Comparison of ENCODE assay signal across 9 mouse cellular contexts in the genomic region with DNA sequence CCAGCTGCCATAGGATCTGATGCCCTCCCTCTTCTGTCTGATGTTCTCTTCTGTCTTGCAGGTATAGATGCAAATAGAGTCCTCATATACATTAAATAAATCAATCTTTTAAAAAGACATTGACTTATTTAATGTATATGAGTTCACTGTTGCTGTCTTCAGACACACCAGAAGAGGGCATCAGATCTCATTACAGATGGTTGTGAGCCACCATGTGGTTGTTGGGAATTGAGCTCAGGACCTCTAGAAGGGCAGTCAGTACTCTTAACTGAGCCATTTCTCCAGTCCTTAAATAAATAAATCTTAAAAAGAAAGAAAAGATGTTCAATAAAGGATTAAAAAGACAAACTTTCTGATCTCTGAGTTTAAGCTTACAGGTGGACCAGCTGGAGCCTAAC. TPM values are rescaled to one million over a fixed set of nuclear protein-coding genes. Genes with fewer than 3 reads are reported as not detected.
DNase-seq lines count a peak whose midpoint lies in the region; ATAC-seq and TF ChIP-seq lines count a peak whose summit lies in the region.
"Had no signal": no experiment of that assay in that cellular context is flagged by ENCODE, and none has a peak within 500 bp of the region (broad histone marks: within the 10 kb centered on the region; RNA-seq: fewer than 3 reads in every experiment).

No protein-coding gene starts in this region.

- peak overlapping the region; percentile 94 for H3K27ac ChIP-seq in heart, embryonic 13.5 days (replicated peaks)
- H3K27ac ChIP-seq in ES-E14 (ENCODE audit: insufficient read depth, low read depth, low read length, poor library complexity, severe bottlenecking), result no peak overlapping the region
- H3K27ac ChIP-seq in hindbrain, embryonic 12.5 days, result peak overlapping the region; percentile 89; the same call in 1 of the 2 replicates
- no peak overlapping the region for H3K27ac ChIP-seq in midbrain, embryonic 11.5 days (ENCODE audit: low read depth, low read length)

- no peak for ATAC-seq in heart, embryonic 13.5 days (ENCODE audit: extremely low read depth, insufficient number of reproducible peaks, low FRiP score, low TSS enrichment)
- no peak for ATAC-seq in hindbrain, embryonic 12.5 days (ENCODE audit: low FRiP score)
- ATAC-seq in midbrain, embryonic 11.5 days (ENCODE audit: low FRiP score), result no peak

- H3K4me2 ChIP-seq in heart, embryonic 13.5 days, result peak overlapping the region; percentile 90
- H3K4me2 ChIP-seq in hindbrain, embryonic 12.5 days (replicated peaks), result peak overlapping the region; percentile 78
- peak overlapping the region; percentile 49 for H3K4me2 ChIP-seq in midbrain, embryonic 11.5 days

- no peaks in the 10 kb centered on the region for H3K27me3 ChIP-seq in heart, embryonic 13.5 days (replicated peaks)
- H3K27me3 ChIP-seq in hindbrain, embryonic 12.5 days, result no peaks in the 10 kb centered on the region
- H3K27me3 ChIP-seq in midbrain, embryonic 11.5 days (ENCODE audit: control insufficient read depth, insufficient read depth, low read length), result no peaks in the 10 kb centered on the region

- in situ Hi-C loops in ES-E14 (cut with MboI; ENCODE audit: low sequenced_read_pairs in 2 of 2, unreplicated experiment in 2 of 2), result loop anchor here in 1 of 2 experiments (25.0 kb wide), 1 partner anchor 472 kb away; a partner anchor contains a TSS

- peaks cover 42% of the 10 kb centered on the region for H3K4me1 ChIP-seq in heart, embryonic 13.5 days
- H3K4me1 ChIP-seq in ES-E14 (ENCODE audit: control insufficient read depth in 2 of 2, insufficient read depth in 2 of 2, low read length in 2 of 2, poor library complexity in 1 of 2), result peaks cover 0 to 5% of the 10 kb centered on the region in 2 experiments; a peak in 1 of 4 replicates
- H3K4me1 ChIP-seq in hindbrain, embryonic 12.5 days, result peaks cover 32% of the 10 kb centered on the region
- peaks cover 19% of the 10 kb centered on the region for H3K4me1 ChIP-seq in midbrain, embryonic 11.5 days (ENCODE audit: control insufficient read depth, insufficient read depth, low read length)

- H3K9ac ChIP-seq in heart, embryonic 13.5 days, result peak overlapping the region; percentile 94
- peak overlapping the region; percentile 89; the same call in 1 of the 2 replicates for H3K9ac ChIP-seq in ES-E14 (ENCODE audit: insufficient read depth, low read depth, low read length, poor library complexity, severe bottlenecking)
- peak overlapping the region; percentile 87 for H3K9ac ChIP-seq in hindbrain, embryonic 12.5 days
- H3K9ac ChIP-seq in midbrain, embryonic 11.5 days (ENCODE audit: low read length), result peak overlapping the region; percentile 80; the same call in 1 of the 2 replicates

- no peaks in the 10 kb centered on the region for H3K9me3 ChIP-seq in heart, embryonic 13.5 days
- H3K9me3 ChIP-seq in ES-E14 (ENCODE audit: control insufficient read depth, insufficient read depth, low read depth, low read length), result no peaks in the 10 kb centered on the region
- H3K9me3 ChIP-seq in hindbrain, embryonic 12.5 days (replicated peaks), result no peaks in the 10 kb centered on the region
- no peaks in the 10 kb centered on the region for H3K9me3 ChIP-seq in midbrain, embryonic 11.5 days (ENCODE audit: control insufficient read depth, low read length)

- no peak for DNase-seq in heart, postnatal 36 days
- no peak for DNase-seq in ES-E14 (ENCODE audit: low read depth, low spot score)
- no peak for DNase-seq in midbrain, embryonic 11.5 days (ENCODE audit: low spot score, missing footprints)
- no peak for DNase-seq in right cerebral cortex, postnatal 36 days (ENCODE audit: low spot score in 2 of 2)
- DNase-seq in urinary bladder, postnatal 4 days (ENCODE audit: low spot score in 2 of 2), result no peak
- no peak for DNase-seq in cerebellum, postnatal 36 days
- DNase-seq: left cerebral cortex, postnatal 4 days had no signal

- intact Hi-C loops in heart, postnatal 36 days (cut with DNase I), result loop anchor here (10.0 kb wide), 1 partner anchor 535 kb away; a partner anchor contains a TSS

- peak overlapping the region; percentile 96 for H3K4me3 ChIP-seq in heart, embryonic 13.5 days
- peak overlapping the region; percentile 67 to 85 for H3K4me3 ChIP-seq in ES-E14 (ENCODE audit: insufficient read depth in 1 of 2, low read depth in 1 of 2, low read length in 2 of 2, poor library complexity in 1 of 2, severe bottlenecking in 1 of 2)
- H3K4me3 ChIP-seq in hindbrain, embryonic 12.5 days, result peak overlapping the region; percentile 90
- peak overlapping the region; percentile 76 for H3K4me3 ChIP-seq in midbrain, embryonic 11.5 days (ENCODE audit: low read depth, low read length)

- H3K36me3 ChIP-seq in heart, embryonic 13.5 days, result peaks cover 73% of the 10 kb centered on the region
- peaks cover 61% of the 10 kb centered on the region for H3K36me3 ChIP-seq in ES-E14 (ENCODE audit: control insufficient read depth, insufficient read depth, low read length, poor library complexity, severe bottlenecking)
- H3K36me3 ChIP-seq in hindbrain, embryonic 12.5 days, result peaks cover 62% of the 10 kb centered on the region
- H3K36me3 ChIP-seq in midbrain, embryonic 11.5 days (ENCODE audit: control insufficient read depth, insufficient read depth, low read length), result peaks cover 31% of the 10 kb centered on the region

TF ChIP-seq in ES-E14, 5 proteins besides CTCF, POLR2A, EP300 and RAD21:
- TF ChIP-seq ZNF384 (IDR thresholded peaks at IDR 0.05; ENCODE audit: low read depth, low read length) (no peak), MAFK (IDR thresholded peaks at IDR 0.05; ENCODE audit: insufficient read depth, low read depth, low read length) (no peak), HCFC1 (IDR thresholded peaks at IDR 0.05; ENCODE audit: borderline replicate concordance, insufficient read depth, low read length) (no peak), CHD2 (IDR thresholded peaks at IDR 0.05; ENCODE audit: low read depth, low read length) (no peak), ZC3H11A (IDR thresholded peaks at IDR 0.05; ENCODE audit: borderline replicate concordance, low read depth, low read length) (no peak)

RNA-seq across cellular contexts. Expression of a gene that starts 1.1 kb away (rescaled TPM):
- polyA plus RNA-seq in heart, embryonic 13.5 days (2015; fragmentation: Nextera tagmentation; extraction: Ambion mirVana), result 37.8 and 41.2 TPM in 2 replicates
- 10 to 100 TPM; 22.3 to 27.1 TPM for total RNA-seq in heart, postnatal 36 days (2021)
- total RNA-seq in ES-E14 (2012; rRNA removed), result 31.5 and 38.8 TPM in 2 replicates
- polyA plus RNA-seq in hindbrain, embryonic 12.5 days (2016; fragmentation: Nextera tagmentation; extraction: Ambion mirVana), result 107 and 116 TPM in 2 replicates
- polyA plus RNA-seq in midbrain, embryonic 11.5 days (2014; fragmentation: Nextera tagmentation; extraction: Ambion mirVana), result 96.5 and 99.5 TPM in 2 replicates

RNA-seq across cellular contexts. Expression of a gene that starts 1.2 kb away (rescaled TPM):
- 364 and 394 TPM in 2 replicates for polyA plus RNA-seq in heart, embryonic 13.5 days (2015; fragmentation: Nextera tagmentation; extraction: Ambion mirVana)
- total RNA-seq in heart, postnatal 36 days (2021), result 100 to 1,000 TPM; 275 to 289 TPM
- total RNA-seq in ES-E14 (2012; rRNA removed), result 2,695 and 3,070 TPM in 2 replicates
- 461 and 470 TPM in 2 replicates for polyA plus RNA-seq in hindbrain, embryonic 12.5 days (2016; fragmentation: Nextera tagmentation; extraction: Ambion mirVana)
- 631 and 654 TPM in 2 replicates for polyA plus RNA-seq in midbrain, embryonic 11.5 days (2014; fragmentation: Nextera tagmentation; extraction: Ambion mirVana)

RNA-seq across cellular contexts. Expression of a gene that starts 6.7 kb away (rescaled TPM):
- polyA plus RNA-seq in heart, embryonic 13.5 days (2015; fragmentation: Nextera tagmentation; extraction: Ambion mirVana), result 12.8 and 13.2 TPM in 2 replicates
- 10 to 100 TPM; 11.7 to 12.8 TPM for total RNA-seq in heart, postnatal 36 days (2021)
- total RNA-seq in ES-E14 (2012; rRNA removed), result 42.4 and 44.9 TPM in 2 replicates
- polyA plus RNA-seq in hindbrain, embryonic 12.5 days (2016; fragmentation: Nextera tagmentation; extraction: Ambion mirVana), result 30.8 and 32.3 TPM in 2 replicates
- 11.6 and 15.2 TPM in 2 replicates for polyA plus RNA-seq in midbrain, embryonic 11.5 days (2014; fragmentation: Nextera tagmentation; extraction: Ambion mirVana)

RNA-seq across cellular contexts. Expression of a gene that starts 6.8 kb away (rescaled TPM):
- polyA plus RNA-seq in heart, embryonic 13.5 days (2015; fragmentation: Nextera tagmentation; extraction: Ambion mirVana), result 31.5 and 35.6 TPM in 2 replicates
- 10 to 100 TPM; 15.6 to 16.2 TPM for total RNA-seq in heart, postnatal 36 days (2021)
- 32.3 and 35.8 TPM in 2 replicates for total RNA-seq in ES-E14 (2012; rRNA removed)
- polyA plus RNA-seq in hindbrain, embryonic 12.5 days (2016; fragmentation: Nextera tagmentation; extraction: Ambion mirVana), result 50.1 and 50.4 TPM in 2 replicates
- polyA plus RNA-seq in midbrain, embryonic 11.5 days (2014; fragmentation: Nextera tagmentation; extraction: Ambion mirVana), result 46.5 and 48.4 TPM in 2 replicates

RNA-seq across cellular contexts. Expression of a gene that starts 6.9 kb away (rescaled TPM):
- 43.4 and 44.3 TPM in 2 replicates for polyA plus RNA-seq in heart, embryonic 13.5 days (2015; fragmentation: Nextera tagmentation; extraction: Ambion mirVana)
- 10 to 100 TPM; 52.0 to 54.5 TPM for total RNA-seq in heart, postnatal 36 days (2021)
- 50.7 and 53.3 TPM in 2 replicates for total RNA-seq in ES-E14 (2012; rRNA removed)
- 55.0 and 58.6 TPM in 2 replicates for polyA plus RNA-seq in hindbrain, embryonic 12.5 days (2016; fragmentation: Nextera tagmentation; extraction: Ambion mirVana)
- 49.0 and 54.0 TPM in 2 replicates for polyA plus RNA-seq in midbrain, embryonic 11.5 days (2014; fragmentation: Nextera tagmentation; extraction: Ambion mirVana)

Comparison
In these comparisons a context has a peak if more than half of its experiments do, and no peak if none do; other contexts are left out.
1. H3K27ac ChIP-seq: peak in heart, embryonic 13.5 days (single experiment) and hindbrain, embryonic 12.5 days (single experiment); none in ES-E14 (single experiment) and midbrain, embryonic 11.5 days (single experiment).
2. Peak in every context shown above with its lines, with median percentiles within 50 percentile points of each other: H3K4me2 ChIP-seq, H3K4me3 ChIP-seq and H3K9ac ChIP-seq.